Mouse (Mus musculus) cerebellum, adult 11 months (tissue): ENCODE measurements around the gene Sorl1.

Experiments
- DNase-seq: peaks from one replicate; pipeline ENCODE4 v3.0.0; 2022

Sorl1 gene

GRCm38 (mm10) chr9:42047786-42048185 is 76.3 kb downstream of the Sorl1 start:
- no peak for DNase-seq

- DNase-seq = no peak
These were observed 77.8 kb downstream of the Sorl1 start for GRCm38 (mm10) chr9:42046248-42046647.

- no peak for DNase-seq
These were observed 79.4 kb downstream of the Sorl1 start for GRCm38 (mm10) chr9:42044651-42045050.

- DNase-seq = no peak
These were observed 80.2 kb downstream of the Sorl1 start for GRCm38 (mm10) chr9:42043934-42044333.

GRCm38 (mm10) chr9:42039000-42039992 is 84.8 kb downstream of the Sorl1 start:
- DNase-seq = peak; percentile 76

- DNase-seq = no peak
These were observed 87.2 kb downstream of the Sorl1 start for GRCm38 (mm10) chr9:42036885-42037284.

- no peak for DNase-seq
These were observed 88.1 kb downstream of the Sorl1 start for GRCm38 (mm10) chr9:42035995-42036394.

GRCm38 (mm10) chr9:42035213-42035765 is 88.8 kb downstream of the Sorl1 start:
- DNase-seq = peak; percentile 81

GRCm38 (mm10) chr9:42034116-42034520 is 90.0 kb downstream of the Sorl1 start:
- DNase-seq = no peak

GRCm38 (mm10) chr9:42033291-42034115 is 90.6 kb downstream of the Sorl1 start:
- DNase-seq = no peak

- no peak for DNase-seq
These were observed 91.7 kb downstream of the Sorl1 start for GRCm38 (mm10) chr9:42032419-42032818.

GRCm38 (mm10) chr9:42028807-42029206 is 95.3 kb downstream of the Sorl1 start:
- DNase-seq = no peak

- no peak for DNase-seq
These were observed 99.8 kb downstream of the Sorl1 start for GRCm38 (mm10) chr9:42024257-42024656.

- DNase-seq = no peak
These were observed 100.7 kb downstream of the Sorl1 start for GRCm38 (mm10) chr9:42023383-42023782.

- no peak for DNase-seq
These were observed 101.8 kb downstream of the Sorl1 start for GRCm38 (mm10) chr9:42022318-42022717.

- DNase-seq = no peak
These were observed 104.6 kb downstream of the Sorl1 start for GRCm38 (mm10) chr9:42019308-42020031.

- DNase-seq = no peak
These were observed 115.6 kb downstream of the Sorl1 start for GRCm38 (mm10) chr9:42008501-42008900.

- DNase-seq = no peak
These were observed 119.0 kb downstream of the Sorl1 start for GRCm38 (mm10) chr9:42005101-42005500.

- no peak for DNase-seq
These were observed 120.0 kb downstream of the Sorl1 start for GRCm38 (mm10) chr9:42004140-42004539.

- DNase-seq = peak; percentile 51
These were observed 124.3 kb downstream of the Sorl1 start for GRCm38 (mm10) chr9:41999498-42000473.

- DNase-seq = no peak
These were observed 128.8 kb downstream of the Sorl1 start for GRCm38 (mm10) chr9:41995278-41995677.
